Mouse (Mus musculus) liver, adult 10 weeks (tissue): Measurements from ENCODE around the gene Epb41l1. TPM values are rescaled to one million over a fixed set of nuclear protein-coding genes. Genes with fewer than 3 reads are reported as not detected.

Experiments
- polyA plus RNA-seq: library from polyadenylated mRNA; stranded (reverse); fragments of 350-450 nt; fragmentation: Illumina TruSeq; extraction: RNeasy Lipid Tissue Mini Kit (QIAGEN cat#74804); gene quantifications from one replicate; pipeline ENCODE4 v1.2.3, GENCODE M21; 2014; ENCODE audit warnings: low read depth, low replicate concordance

Gene Epb41l1
- polyA plus RNA-seq, result 0.50 TPM

GRCm38 (mm10) chr2:156420694-156421380, at the start of gene Epb41l1:
TSS of gene Epb41l1 (plus strand) at chr2:156420909.

DNA sequence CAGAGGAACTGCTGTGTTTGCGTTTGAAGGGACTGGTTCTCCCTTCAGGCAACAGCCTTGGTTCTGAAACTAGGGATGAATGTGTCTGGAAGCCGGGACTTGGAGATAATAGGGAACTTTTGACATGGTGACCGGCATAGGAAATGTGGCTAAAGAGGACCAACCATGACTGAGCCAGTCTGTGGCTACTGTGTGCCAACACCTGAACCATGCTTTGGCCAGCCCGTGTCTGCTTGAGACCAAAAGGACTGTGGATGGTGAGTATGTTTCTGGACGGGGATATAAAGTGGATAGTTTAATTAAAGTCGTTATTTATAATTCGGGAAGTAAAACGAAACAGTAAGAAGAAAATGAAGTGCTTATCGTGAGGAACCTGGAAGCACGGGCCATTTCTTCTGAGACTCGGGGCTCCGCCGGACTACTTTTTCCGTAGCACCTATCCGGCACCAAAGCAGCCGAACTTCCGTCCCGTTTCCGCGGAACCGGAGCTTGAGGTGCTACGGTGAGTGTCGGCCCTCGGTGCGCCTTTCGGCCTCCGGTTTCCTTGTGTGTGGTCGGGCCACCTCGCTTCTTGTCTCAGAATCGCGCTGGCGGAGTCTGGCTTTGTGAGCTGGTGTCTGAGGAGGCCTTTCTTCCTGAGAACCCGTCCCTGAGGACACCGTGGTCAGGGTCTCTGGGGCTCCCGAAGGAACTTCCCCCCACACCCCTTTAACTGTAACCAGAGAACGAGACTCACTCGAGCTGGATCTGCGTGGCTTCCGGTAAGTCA, 126.6 kb downstream of the Epb41l1 start, which contains the start of gene Aar2:
Gene Aar2 (plus strand): TSS at position 462 of the 769 bp plus-strand sequence.

Other genes starting within 250 kb of the Epb41l1 start
- gene Rbm39, start 240.7 kb upstream of the Epb41l1 start, polyA plus RNA-seq, result 230 TPM
- 4.8 TPM for gene Phf20, start 224.4 kb upstream of the Epb41l1 start, polyA plus RNA-seq
- 0.58 TPM for gene Cnbd2, start 108.6 kb upstream of the Epb41l1 start, polyA plus RNA-seq
- gene Scand1, start 108.2 kb upstream of the Epb41l1 start, polyA plus RNA-seq, result not detected
- 4.0 TPM for gene Aar2, start 126.7 kb downstream of the Epb41l1 start, polyA plus RNA-seq
- 1.5 TPM for gene Dlgap4, start 192.8 kb downstream of the Epb41l1 start, polyA plus RNA-seq